Mouse (Mus musculus): Measurements from ENCODE around the gene Ccdc70. TPM values are rescaled to one million over a fixed set of nuclear protein-coding genes. Genes with fewer than 3 reads are reported as not detected.

Ccdc70 gene
- total RNA-seq, 2 experiments from 2014 or later, result not detected

DNA sequence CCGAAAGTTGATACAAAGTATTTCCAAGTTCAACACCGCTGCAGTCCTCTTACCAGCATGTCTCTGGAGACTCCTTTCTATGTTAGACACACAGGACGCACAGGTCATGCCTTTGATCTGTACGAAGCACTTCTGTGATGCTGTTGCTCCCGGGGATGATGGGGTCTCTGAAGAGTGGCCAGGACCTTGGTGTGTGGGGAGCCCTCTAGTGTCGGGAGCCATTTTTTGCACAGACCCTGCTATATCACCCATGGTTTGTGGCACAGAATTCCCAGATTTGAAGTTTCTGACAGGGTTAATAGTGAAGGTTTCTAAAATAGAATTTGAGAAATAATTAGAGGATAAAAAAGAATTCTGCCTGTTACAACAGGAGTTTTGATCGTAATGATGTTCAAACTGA is 52.7 kb downstream of the Ccdc70 start:
- DNase-seq, result no peak
- intact Hi-C loops (cut with DNase I), result no loop called here

Other genes starting within 250 kb of the Ccdc70 start
- not detected for gene Defa24, start 235.3 kb upstream of the Ccdc70 start, total RNA-seq (2021)
- not detected for gene Defb50, start 146.2 kb upstream of the Ccdc70 start, total RNA-seq (2021)
- gene Defb2, start 129.8 kb upstream of the Ccdc70 start, total RNA-seq (2021), result not detected
- gene Defb10, start 110.9 kb upstream of the Ccdc70 start, total RNA-seq (2021), result not detected
- gene Defb9, start 84.4 kb upstream of the Ccdc70 start, total RNA-seq (2021), result not detected
- gene Defb11, start 63.4 kb upstream of the Ccdc70 start, total RNA-seq (2021), result not detected
- not detected for gene Defb15, start 37.1 kb upstream of the Ccdc70 start, total RNA-seq (2021)
- not detected for gene Defb35, start 31.4 kb upstream of the Ccdc70 start, total RNA-seq (2021)
- gene Defb13, start 23.0 kb upstream of the Ccdc70 start, total RNA-seq (2021), result not detected
- not detected for gene Fam90a1a, start 11.1 kb upstream of the Ccdc70 start, total RNA-seq (2021)
- 1 to 10 TPM; 3.1 to 3.3 TPM for gene Atp7b, start 90.5 kb downstream of the Ccdc70 start, total RNA-seq (2021)
- 10 to 100 TPM; 25.4 to 29.7 TPM for gene Alg11, start 90.9 kb downstream of the Ccdc70 start, total RNA-seq (2021)
- gene Nek5, start 155.3 kb downstream of the Ccdc70 start, total RNA-seq (2021), result under 1 TPM; 0.26 to 0.66 TPM
- 1 to 10 TPM; 3.5 to 5.0 TPM for gene Nek3, start 196.7 kb downstream of the Ccdc70 start, total RNA-seq (2021)
- 1 to 10 TPM; 6.6 to 6.7 TPM for gene Ckap2, start 216.0 kb downstream of the Ccdc70 start, total RNA-seq (2021)
- gene Vps36, start 223.0 kb downstream of the Ccdc70 start, total RNA-seq (2021), result 10 to 100 TPM; 46.1 to 48.4 TPM

Measured in left cerebral cortex, postnatal 4 days (tissue).